Mouse (Mus musculus): ENCODE results near the gene Eif2s2. TPM values are rescaled to one million over a fixed set of nuclear protein-coding genes. Genes with fewer than 3 reads are reported as not detected.

The Eif2s2 gene
- 66.2 and 66.8 TPM in 2 replicates for polyA plus RNA-seq (2015; fragmentation: Nextera tagmentation; extraction: Ambion mirVana)

DNA sequence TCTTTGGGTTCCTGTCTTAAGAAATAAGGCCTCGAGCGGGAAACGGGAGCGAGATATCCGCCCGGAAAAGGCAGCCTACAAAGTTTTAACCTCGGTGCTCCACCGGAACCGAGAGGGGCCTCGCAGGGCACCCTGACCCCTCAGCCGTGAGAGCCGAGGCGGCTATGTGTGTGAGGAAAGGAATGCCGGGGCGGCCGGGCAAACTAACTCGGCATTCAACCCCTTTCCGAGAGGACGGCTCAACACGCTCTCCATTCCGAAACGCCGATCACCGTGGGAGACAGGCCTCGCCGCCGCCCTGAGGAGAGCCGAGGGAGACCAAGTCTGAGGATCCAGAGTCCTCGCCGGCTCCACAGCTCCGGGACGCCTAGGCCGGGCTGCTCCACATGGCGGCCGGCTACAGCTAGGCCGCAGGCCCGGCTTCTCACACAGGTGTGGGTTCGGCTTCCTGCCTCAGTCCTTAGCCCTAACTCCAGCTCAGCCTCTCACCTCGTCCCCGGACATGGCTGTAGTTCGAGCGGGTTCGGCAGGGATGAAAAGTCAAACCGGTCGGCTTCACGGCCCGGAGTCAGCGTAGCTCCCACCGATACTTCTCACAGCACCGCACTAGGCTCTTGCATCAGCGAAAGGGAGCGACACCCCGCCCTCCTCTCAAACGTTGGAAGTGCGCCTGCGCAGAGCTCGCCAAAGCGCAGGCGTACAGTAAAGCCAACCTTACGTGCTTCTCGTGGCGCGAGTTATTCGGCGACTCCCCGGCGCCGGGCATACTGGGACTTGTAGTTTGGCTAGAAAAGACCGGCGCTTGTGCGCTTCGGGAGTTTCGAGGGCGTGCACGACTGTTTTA lies at the start of gene Eif2s2:
TSS of gene Eif2s2 (minus strand) at position 735 of the 844 bp plus-strand sequence.
- Histone ChIP-seq H3K27me3 (replicated peaks; ENCODE audit: control insufficient read depth, insufficient read depth, low read length) (peaks cover 2% of the 10 kb centered on the region; the same call in 1 of the 2 replicates), H3K27ac (ENCODE audit: low read length) (peak within 1 kb of the TSS; percentile 73), H3K9me3 (ENCODE audit: control insufficient read depth, low read length) (no peaks in the 10 kb centered on the region), H3K4me1 (replicated peaks; ENCODE audit: control insufficient read depth, insufficient read depth, low read length) (peaks cover 17% of the 10 kb centered on the region), H3K36me3 (ENCODE audit: control insufficient read depth, insufficient read depth) (0 out of 2 replicates have a peak, but pooled peaks cover 2% of the 10 kb centered on the region), H3K4me2 (ENCODE audit: low read length) (peak within 1 kb of the TSS; percentile 70), H3K9ac (replicated peaks; ENCODE audit: low read depth, low read length) (peak within 1 kb of the TSS; percentile 84), H3K4me3 (replicated peaks; ENCODE audit: low read length) (peak within 1 kb of the TSS; percentile 98)
- under 1% methylated on average over 75 of the region's 75 CpGs for WGBS
- ATAC-seq: peak; percentile 99

DNA sequence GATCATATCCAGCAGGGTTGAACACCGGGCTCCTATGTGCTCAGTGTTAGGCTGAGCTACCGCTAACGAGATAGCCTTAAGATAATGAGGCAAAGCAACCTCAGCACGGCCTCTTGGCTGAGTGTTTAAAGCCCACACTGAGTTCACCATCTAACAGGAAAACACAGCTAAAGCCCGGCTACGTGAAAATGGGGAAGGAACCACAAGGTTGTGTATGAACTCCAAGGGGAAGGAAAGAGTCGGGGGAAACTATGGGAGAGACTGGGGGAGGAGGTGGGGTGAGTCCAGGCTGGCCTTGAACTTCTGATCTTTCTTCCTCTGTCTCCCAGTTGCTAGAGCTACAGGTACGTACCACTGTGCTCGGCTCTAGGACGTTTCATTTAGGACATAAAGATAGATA lies 49.2 kb upstream of the Eif2s2 start:
- peaks cover 4% of the 10 kb centered on the region; the same call in 1 of the 2 replicates for H3K4me1 ChIP-seq (replicated peaks; ENCODE audit: control insufficient read depth, insufficient read depth, low read length)
- no peak overlapping the region for H3K27ac ChIP-seq (ENCODE audit: low read length)
- 51% methylated on average over 10 of the region's 10 CpGs for WGBS
- no peak for ATAC-seq
- H3K4me3 ChIP-seq (replicated peaks; ENCODE audit: low read length): no peak overlapping the region
- no peaks in the 10 kb centered on the region for H3K9me3 ChIP-seq (ENCODE audit: control insufficient read depth, low read length)
- H3K27me3 ChIP-seq (replicated peaks; ENCODE audit: control insufficient read depth, insufficient read depth, low read length): no peaks in the 10 kb centered on the region
- H3K9ac ChIP-seq (replicated peaks; ENCODE audit: low read depth, low read length): no peak overlapping the region
- H3K36me3 ChIP-seq (ENCODE audit: control insufficient read depth, insufficient read depth): no peaks in the 10 kb centered on the region
- H3K4me2 ChIP-seq (ENCODE audit: low read length): no peak overlapping the region

DNA sequence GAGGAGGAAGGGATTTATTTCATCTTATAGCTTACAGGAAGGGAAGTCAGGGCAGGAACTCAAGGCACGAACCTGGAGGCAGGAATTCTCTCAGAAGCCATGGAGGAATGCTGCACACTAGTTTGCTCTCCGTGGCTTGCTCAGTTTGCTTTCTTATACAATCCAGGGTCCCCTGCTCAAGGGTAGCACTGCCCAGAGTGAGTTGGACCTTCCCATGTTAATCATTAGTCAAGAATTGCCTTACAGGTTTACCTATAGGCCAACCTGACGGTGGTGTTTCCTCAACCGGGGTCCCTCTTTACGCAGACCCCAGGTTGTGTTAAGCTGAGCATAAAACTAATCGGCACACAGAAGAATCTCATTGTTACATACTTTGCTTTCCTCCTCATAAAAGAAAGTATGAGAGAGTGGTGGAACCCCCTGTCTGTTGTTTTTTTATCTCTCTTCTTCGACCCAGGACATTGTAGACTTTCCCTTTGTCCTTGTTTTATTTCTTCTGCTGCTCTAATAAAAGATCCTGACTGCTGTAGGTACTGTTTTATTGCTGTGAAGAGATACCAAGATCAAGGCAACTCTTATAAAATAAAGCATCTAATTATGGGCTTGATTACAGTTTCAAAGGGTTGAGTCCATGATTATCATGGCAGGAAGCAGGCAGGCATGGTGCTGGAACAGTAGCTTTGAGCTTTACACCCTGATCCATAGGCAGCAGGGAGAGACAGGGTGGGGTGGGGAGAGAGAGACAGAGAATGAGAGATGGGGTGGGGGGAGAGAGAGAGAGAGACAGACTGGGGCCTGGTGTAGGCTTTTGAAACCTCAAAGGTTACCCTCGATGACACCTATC lies 45.0 kb upstream of the Eif2s2 start:
- peaks cover 2% of the 10 kb centered on the region; the same call in 1 of the 2 replicates for H3K4me1 ChIP-seq (replicated peaks; ENCODE audit: control insufficient read depth, insufficient read depth, low read length)
- H3K9ac ChIP-seq (replicated peaks; ENCODE audit: low read depth, low read length): no peak overlapping the region
- H3K4me3 ChIP-seq (replicated peaks; ENCODE audit: low read length): no peak overlapping the region
- no peak overlapping the region for H3K4me2 ChIP-seq (ENCODE audit: low read length)
- no peaks in the 10 kb centered on the region for H3K27me3 ChIP-seq (replicated peaks; ENCODE audit: control insufficient read depth, insufficient read depth, low read length)
- ATAC-seq: no peak
- no peak overlapping the region for H3K27ac ChIP-seq (ENCODE audit: low read length)
- 88% methylated on average over 8 of the region's 8 CpGs for WGBS
- H3K9me3 ChIP-seq (ENCODE audit: control insufficient read depth, low read length): no peaks in the 10 kb centered on the region
- no peaks in the 10 kb centered on the region for H3K36me3 ChIP-seq (ENCODE audit: control insufficient read depth, insufficient read depth)

DNA sequence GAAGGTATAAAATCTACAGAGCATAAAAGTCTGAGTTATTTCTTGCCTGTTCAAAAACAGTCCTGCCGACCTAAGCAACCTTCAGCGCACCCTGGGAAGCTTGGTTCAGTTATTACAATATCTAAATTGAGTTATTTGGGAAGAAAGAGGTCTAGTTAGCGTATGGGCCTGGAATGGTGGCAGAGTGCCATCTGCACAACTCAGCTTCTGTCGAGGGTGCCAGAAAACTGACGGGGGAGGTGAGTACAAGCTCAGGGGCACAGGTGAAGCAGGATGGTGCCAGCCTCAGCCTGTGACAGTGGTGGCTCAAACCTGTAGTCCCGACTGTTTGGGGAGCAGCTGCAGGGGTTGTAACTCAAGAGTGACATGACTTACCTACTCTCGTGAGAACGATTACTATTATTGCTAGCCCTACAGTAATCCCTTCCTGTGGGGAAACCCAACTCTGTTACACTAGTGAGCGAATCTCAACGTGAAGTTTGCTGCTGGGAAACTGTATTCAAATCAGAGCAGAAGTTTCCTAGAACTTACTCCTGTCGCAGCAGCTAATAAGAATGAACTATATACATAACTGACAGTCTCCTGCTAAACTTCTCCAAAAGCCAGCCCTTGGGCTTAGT lies 43.9 kb upstream of the Eif2s2 start:
- no peaks in the 10 kb centered on the region for H3K36me3 ChIP-seq (ENCODE audit: control insufficient read depth, insufficient read depth)
- no peak overlapping the region for H3K4me2 ChIP-seq (ENCODE audit: low read length)
- ATAC-seq: no peak
- no peak overlapping the region for H3K27ac ChIP-seq (ENCODE audit: low read length)
- H3K27me3 ChIP-seq (replicated peaks; ENCODE audit: control insufficient read depth, insufficient read depth, low read length): no peaks in the 10 kb centered on the region
- H3K4me1 ChIP-seq (replicated peaks; ENCODE audit: control insufficient read depth, insufficient read depth, low read length): no peaks in the 10 kb centered on the region
- H3K9ac ChIP-seq (replicated peaks; ENCODE audit: low read depth, low read length): no peak overlapping the region
- no peak overlapping the region for H3K4me3 ChIP-seq (replicated peaks; ENCODE audit: low read length)
- H3K9me3 ChIP-seq (ENCODE audit: control insufficient read depth, low read length): no peaks in the 10 kb centered on the region
- 67% methylated on average over 11 of the region's 11 CpGs for WGBS

DNA sequence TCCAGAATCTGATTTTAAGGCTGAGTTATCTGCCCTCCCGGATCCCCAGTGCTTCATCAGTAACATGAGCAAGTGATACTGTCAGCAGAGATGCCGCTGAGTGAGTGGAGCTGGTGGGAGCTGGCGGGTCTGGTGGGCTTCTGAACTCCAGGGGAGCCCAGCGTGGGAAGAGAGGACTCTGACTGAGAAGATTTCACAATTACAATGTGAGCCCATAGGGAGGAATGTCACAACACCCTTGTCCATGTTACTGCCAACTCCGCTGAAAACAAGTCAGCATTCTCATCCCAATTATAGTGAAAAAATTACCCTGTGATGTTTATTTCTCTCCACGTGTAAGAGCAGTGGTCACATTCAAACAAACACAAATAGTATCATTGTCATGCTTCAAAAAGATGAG lies 43.4 kb upstream of the Eif2s2 start:
- ATAC-seq: no peak
- Histone ChIP-seq H3K36me3 (ENCODE audit: control insufficient read depth, insufficient read depth) (no peaks in the 10 kb centered on the region), H3K9me3 (ENCODE audit: control insufficient read depth, low read length) (no peaks in the 10 kb centered on the region), H3K27me3 (replicated peaks; ENCODE audit: control insufficient read depth, insufficient read depth, low read length) (no peaks in the 10 kb centered on the region), H3K4me1 (replicated peaks; ENCODE audit: control insufficient read depth, insufficient read depth, low read length) (no peaks in the 10 kb centered on the region), H3K27ac (ENCODE audit: low read length) (no peak overlapping the region), H3K9ac (replicated peaks; ENCODE audit: low read depth, low read length) (no peak overlapping the region), H3K4me2 (ENCODE audit: low read length) (no peak overlapping the region), H3K4me3 (replicated peaks; ENCODE audit: low read length) (no peak overlapping the region)
- 57% methylated on average over 6 of the region's 6 CpGs for WGBS

DNA sequence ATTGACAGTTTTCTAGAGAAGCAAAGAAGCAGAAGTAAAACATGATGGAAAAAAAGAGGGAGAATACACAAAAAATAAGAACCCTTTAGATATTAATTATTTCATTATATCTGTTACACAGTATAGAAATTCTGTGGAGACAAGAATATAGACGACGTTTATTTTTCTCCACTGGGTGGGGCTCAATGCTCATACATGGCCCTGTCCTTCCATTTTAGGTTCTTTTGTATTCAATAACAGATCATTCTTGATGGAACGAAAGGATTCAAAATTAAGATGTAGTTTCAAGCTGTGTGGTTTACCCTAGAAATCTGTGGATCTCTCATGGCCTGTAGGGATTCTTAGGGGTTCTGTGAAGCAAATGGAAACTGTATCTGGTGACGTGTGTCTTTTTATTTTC lies 41.1 kb upstream of the Eif2s2 start:
- Histone ChIP-seq H3K36me3 (ENCODE audit: control insufficient read depth, insufficient read depth) (no peaks in the 10 kb centered on the region), H3K4me2 (ENCODE audit: low read length) (no peak overlapping the region), H3K27ac (ENCODE audit: low read length) (no peak overlapping the region), H3K9ac (replicated peaks; ENCODE audit: low read depth, low read length) (no peak overlapping the region), H3K9me3 (ENCODE audit: control insufficient read depth, low read length) (no peaks in the 10 kb centered on the region), H3K4me1 (replicated peaks; ENCODE audit: control insufficient read depth, insufficient read depth, low read length) (no peaks in the 10 kb centered on the region), H3K27me3 (replicated peaks; ENCODE audit: control insufficient read depth, insufficient read depth, low read length) (no peaks in the 10 kb centered on the region), H3K4me3 (replicated peaks; ENCODE audit: low read length) (no peak overlapping the region)
- no peak for ATAC-seq
- 62% methylated on average over 4 of the region's 4 CpGs for WGBS

DNA sequence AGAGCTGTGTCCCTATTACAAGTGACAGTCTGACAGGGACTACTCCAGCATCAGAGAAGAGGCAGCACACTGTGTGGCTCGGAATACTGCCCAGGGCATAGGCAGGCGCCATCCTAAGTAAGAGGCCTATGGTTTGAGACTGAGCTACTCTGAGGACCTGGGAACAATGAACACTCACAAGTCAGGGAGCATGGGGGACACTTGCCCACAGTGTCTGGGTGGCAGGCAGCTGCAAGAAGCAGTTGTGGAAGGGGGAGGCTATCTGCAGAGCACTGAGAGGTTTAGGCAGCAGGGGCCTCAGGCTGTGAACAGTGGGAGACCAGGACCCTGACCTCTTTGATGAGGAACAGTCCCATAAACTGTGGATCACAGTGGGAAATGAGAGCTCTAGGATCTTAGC lies 35.6 kb upstream of the Eif2s2 start:
- no peak overlapping the region for H3K27ac ChIP-seq (ENCODE audit: low read length)
- no peaks in the 10 kb centered on the region for H3K36me3 ChIP-seq (ENCODE audit: control insufficient read depth, insufficient read depth)
- H3K9ac ChIP-seq (replicated peaks; ENCODE audit: low read depth, low read length): no peak overlapping the region
- no peak for ATAC-seq
- no peaks in the 10 kb centered on the region for H3K27me3 ChIP-seq (replicated peaks; ENCODE audit: control insufficient read depth, insufficient read depth, low read length)
- no peaks in the 10 kb centered on the region for H3K9me3 ChIP-seq (ENCODE audit: control insufficient read depth, low read length)
- no peak overlapping the region for H3K4me2 ChIP-seq (ENCODE audit: low read length)
- no peak overlapping the region for H3K4me3 ChIP-seq (replicated peaks; ENCODE audit: low read length)
- peaks cover 5% of the 10 kb centered on the region for H3K4me1 ChIP-seq (replicated peaks; ENCODE audit: control insufficient read depth, insufficient read depth, low read length)
- 50% methylated on average over 2 of the region's 2 CpGs for WGBS

DNA sequence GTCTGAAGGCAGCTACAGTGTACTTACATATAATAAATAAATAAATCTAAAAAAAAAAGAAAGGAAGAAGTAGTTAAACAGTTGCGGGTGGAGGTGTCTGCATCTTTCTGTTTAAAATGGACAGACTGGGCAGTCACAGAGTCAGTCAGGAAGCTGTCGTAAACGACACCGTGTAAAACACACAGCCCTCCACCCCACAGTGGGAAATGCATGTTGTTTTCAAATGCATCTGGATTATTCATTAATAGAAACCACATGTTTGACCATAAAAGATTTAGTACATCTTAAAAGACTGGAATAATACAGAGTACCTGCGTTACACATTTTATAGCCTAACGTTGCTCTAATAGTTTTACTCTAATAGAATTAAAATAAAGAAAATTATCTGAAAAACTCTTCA lies 34.1 kb upstream of the Eif2s2 start:
- H3K4me1 ChIP-seq (replicated peaks; ENCODE audit: control insufficient read depth, insufficient read depth, low read length): peaks cover 5% of the 10 kb centered on the region
- no peak overlapping the region for H3K27ac ChIP-seq (ENCODE audit: low read length)
- H3K27me3 ChIP-seq (replicated peaks; ENCODE audit: control insufficient read depth, insufficient read depth, low read length): no peaks in the 10 kb centered on the region
- H3K4me2 ChIP-seq (ENCODE audit: low read length): no peak overlapping the region
- no peak overlapping the region for H3K4me3 ChIP-seq (replicated peaks; ENCODE audit: low read length)
- no peak for ATAC-seq
- H3K36me3 ChIP-seq (ENCODE audit: control insufficient read depth, insufficient read depth): no peaks in the 10 kb centered on the region
- no peak overlapping the region for H3K9ac ChIP-seq (replicated peaks; ENCODE audit: low read depth, low read length)
- WGBS: 89% methylated on average over 6 of the region's 6 CpGs
- H3K9me3 ChIP-seq (ENCODE audit: control insufficient read depth, low read length): no peaks in the 10 kb centered on the region

Data from forebrain, embryonic 16.5 days (tissue).